Mouse (Mus musculus) spleen, postnatal 0 days (tissue): ENCODE measurements around the gene Apol11b. TPM values are rescaled to one million over a fixed set of nuclear protein-coding genes. Genes with fewer than 3 reads are reported as not detected.

Source experiments
- polyA plus RNA-seq: library from polyadenylated mRNA; unstranded; fragments of >200 nt; fragmentation: Nextera tagmentation; extraction: Ambion mirVana; gene quantifications from 2 replicates; pipeline ENCODE4 v1.2.1, GENCODE M21; 2015

The Apol11b gene
- 7.0 and 10.3 TPM in 2 replicates for polyA plus RNA-seq

DNA sequence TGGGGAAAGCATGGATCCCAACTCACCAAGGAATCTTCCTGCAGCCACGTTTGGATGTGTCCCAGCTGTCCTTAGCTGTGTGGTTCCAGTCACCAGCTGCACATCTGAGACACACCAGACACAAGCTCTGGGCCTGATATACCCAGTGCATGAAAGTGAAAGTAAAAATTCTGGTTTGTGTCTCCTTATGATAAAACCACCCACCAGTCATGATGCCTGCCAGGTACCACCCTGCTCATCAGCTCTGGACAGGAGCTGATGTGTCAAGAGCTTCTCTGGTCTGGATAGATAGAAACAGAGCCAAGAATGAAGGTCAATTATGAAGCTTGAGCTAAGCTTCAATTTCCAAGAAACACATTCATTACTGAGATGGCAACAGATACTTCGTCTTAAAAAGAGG lies at the start of gene Apol11b:
Gene Apol11b (minus strand): TSS at position 111 of the 400 bp plus-strand sequence.

DNA sequence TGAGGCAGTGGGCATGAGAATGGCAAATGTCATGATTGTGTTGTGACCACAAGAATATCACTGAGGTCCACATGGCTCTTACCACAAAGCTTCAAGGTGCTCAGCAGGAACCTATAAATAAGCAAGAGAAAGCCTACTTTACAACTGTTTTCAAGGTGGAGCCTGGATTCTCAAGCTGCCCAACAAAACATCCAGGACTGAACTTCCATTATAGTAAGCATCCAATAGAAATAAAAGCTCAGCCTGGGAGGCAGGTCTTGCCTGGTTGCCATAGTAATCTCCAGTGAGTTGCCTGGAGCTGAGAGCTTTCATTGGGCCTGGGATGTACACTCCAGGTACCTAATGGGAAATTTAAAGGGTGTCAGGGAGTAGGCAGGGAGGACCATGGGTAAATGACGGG lies 44.1 kb downstream of the Apol11b start, which contains the start of gene Gm36245:
Gene Gm36245 (plus strand): TSS at position 301 of the 400 bp plus-strand sequence.

DNA sequence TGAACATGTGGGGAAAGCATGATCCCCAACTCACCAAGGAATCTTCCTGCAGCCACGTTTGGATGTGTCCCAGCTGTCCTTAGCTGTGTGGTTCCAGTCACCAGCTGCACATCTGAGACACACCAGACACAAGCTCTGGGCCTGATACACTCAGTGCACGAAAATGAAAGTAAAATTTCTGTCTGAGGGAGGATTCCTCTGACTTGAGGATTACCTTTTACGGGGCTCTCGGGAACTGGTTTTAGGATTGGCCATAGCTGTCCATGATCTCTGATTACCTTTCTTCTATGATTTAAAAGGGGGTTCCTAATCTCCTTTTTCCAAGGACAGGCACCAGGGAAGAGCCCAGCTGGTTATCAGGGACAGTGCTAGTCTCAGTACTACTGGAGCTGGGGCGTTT lies 47.1 kb downstream of the Apol11b start, which contains the start of gene Apol10b:
Gene Apol10b (minus strand): TSS at position 165 of the 400 bp plus-strand sequence.

Other genes with a start within 250 kb of the Apol11b start
- 0.06 and 0.16 TPM in 2 replicates for gene Apol7a, start 244.2 kb downstream of the Apol11b start, polyA plus RNA-seq
- 0.11 and 0.39 TPM in 2 replicates for gene Apol9a, start 232.2 kb downstream of the Apol11b start, polyA plus RNA-seq
- not detected in 2 replicates for gene Apol7b, start 195.8 kb downstream of the Apol11b start, polyA plus RNA-seq
- 0.16 and 0.17 TPM in 2 replicates for gene Apol10a, start 166.2 kb downstream of the Apol11b start, polyA plus RNA-seq
- gene Apol11a, start 135.0 kb downstream of the Apol11b start, polyA plus RNA-seq = 0.06 and 0.16 TPM in 2 replicates
- gene Apol7c, start 110.0 kb downstream of the Apol11b start, polyA plus RNA-seq = 0.07 and 0.53 TPM in 2 replicates
- not detected in 2 replicates for gene 1700025B11Rik, start 81.4 kb downstream of the Apol11b start, polyA plus RNA-seq
- 0.17 and 0.28 TPM in 2 replicates for gene Apol10b, start 47.2 kb downstream of the Apol11b start, polyA plus RNA-seq
- not detected in 2 replicates for gene Gm36245, start 44.0 kb downstream of the Apol11b start, polyA plus RNA-seq
- 0.11 TPM in 1 of 2 replicates, not detected in the other for gene Apol7e, start 55.6 kb upstream of the Apol11b start, polyA plus RNA-seq
- 0.20 and 0.51 TPM in 2 replicates for gene Apol9b, start 85.8 kb upstream of the Apol11b start, polyA plus RNA-seq
- gene Apol8, start 113.7 kb upstream of the Apol11b start, polyA plus RNA-seq = 16.8 and 24.4 TPM in 2 replicates
- 43.2 and 53.2 TPM in 2 replicates for gene Myh9, start 198.9 kb upstream of the Apol11b start, polyA plus RNA-seq